ENCODE assay signal across 11 mouse cellular contexts in genomic region chr8:120441637-120442036, GRCm38 (mm10).
DNase-seq lines count a peak whose midpoint lies in the region; ATAC-seq and TF ChIP-seq lines count a peak whose summit lies in the region.
"Had no signal": no experiment of that assay in that cellular context is flagged by ENCODE, and none has a peak within 500 bp of the region (broad histone marks: within the 10 kb centered on the region; RNA-seq: fewer than 3 reads in every experiment).

No protein-coding gene starts in this region.

- H3K27me3 ChIP-seq in kidney, adult 2 months (replicated peaks; ENCODE audit: control insufficient read depth, insufficient read depth, low read length): no peaks in the 10 kb centered on the region
- H3K27me3 ChIP-seq in kidney, embryonic 16.5 days (ENCODE audit: insufficient read depth, low read length): no peaks in the 10 kb centered on the region; the same call in 1 of the 2 replicates
- no peaks in the 10 kb centered on the region for H3K27me3 ChIP-seq in neural tube, embryonic 12.5 days (replicated peaks)
- H3K27me3 ChIP-seq in neural tube, embryonic 15.5 days (replicated peaks): no peaks in the 10 kb centered on the region
- H3K27me3 ChIP-seq in liver, embryonic 14.5 days (ENCODE audit: control insufficient read depth, insufficient read depth, low read length): no peaks in the 10 kb centered on the region
- H3K27me3 ChIP-seq: embryonic facial prominence, embryonic 15.5 days had no signal

- no peak for TF ChIP-seq EP300 in liver, embryonic 14.5 days (IDR thresholded peaks at IDR 0.05; ENCODE audit: low read depth)

- H3K27ac ChIP-seq in kidney, adult 2 months (ENCODE audit: insufficient read depth, low read depth, low read length): no peak overlapping the region
- H3K27ac ChIP-seq in kidney, embryonic 16.5 days (ENCODE audit: low read length): no peak overlapping the region
- H3K27ac ChIP-seq in neural tube, embryonic 12.5 days: no peak overlapping the region; the same call in 1 of the 2 replicates
- no peak overlapping the region; the same call in 1 of the 2 replicates for H3K27ac ChIP-seq in neural tube, embryonic 15.5 days (replicated peaks)
- no peak overlapping the region for H3K27ac ChIP-seq in liver, embryonic 14.5 days
- H3K27ac ChIP-seq: embryonic facial prominence, embryonic 15.5 days had no signal

- TF ChIP-seq CTCF in kidney, adult 2 months (conservative IDR thresholded peaks at IDR 0.05; ENCODE audit: insufficient read depth, insufficient read length, low read depth, low read length): no peak
- TF ChIP-seq CTCF in liver, embryonic 14.5 days (IDR thresholded peaks at IDR 0.05; ENCODE audit: low read depth): no peak

- DNase-seq in kidney, adult 2 months: peak; percentile 87
- no peak for DNase-seq in liver, embryonic 14.5 days (ENCODE audit: low read depth in 3 of 3, low spot score in 3 of 3)
- no peak for DNase-seq in frontal cortex, postnatal 36 days (ENCODE audit: low spot score in 2 of 2)
- DNase-seq: cerebellum, postnatal 25 days; layer of hippocampus, adult 9-11 months; right cerebral cortex, postnatal 25 days had no signal

- no peak overlapping the region for H3K9ac ChIP-seq in kidney, embryonic 16.5 days (replicated peaks; ENCODE audit: low read length)
- no peak overlapping the region for H3K9ac ChIP-seq in neural tube, embryonic 12.5 days
- H3K9ac ChIP-seq in neural tube, embryonic 15.5 days (replicated peaks): no peak overlapping the region
- H3K9ac ChIP-seq in liver, embryonic 14.5 days (replicated peaks): no peak overlapping the region
- H3K9ac ChIP-seq: embryonic facial prominence, embryonic 15.5 days had no signal

- H3K4me1 ChIP-seq in kidney, adult 2 months (ENCODE audit: control insufficient read depth, insufficient read depth, low read length): peaks cover 8% of the 10 kb centered on the region; the same call in 1 of the 2 replicates
- H3K4me1 ChIP-seq in kidney, embryonic 16.5 days (ENCODE audit: insufficient read depth, low read length): peaks cover 65% of the 10 kb centered on the region
- peaks cover 71% of the 10 kb centered on the region for H3K4me1 ChIP-seq in neural tube, embryonic 12.5 days
- H3K4me1 ChIP-seq in neural tube, embryonic 15.5 days: peaks cover 63% of the 10 kb centered on the region
- peaks cover 10 to 12% of the 10 kb centered on the region in 2 experiments for H3K4me1 ChIP-seq in liver, embryonic 14.5 days (replicated peaks; ENCODE audit: control insufficient read depth in 2 of 2, insufficient read depth in 2 of 2, low read length in 1 of 2)

- H3K4me2 ChIP-seq in kidney, embryonic 16.5 days (replicated peaks; ENCODE audit: low read depth, low read length): no peak overlapping the region
- 0 out of 2 replicates have a peak overlapping the region, but pooled peaks have one; percentile 12 for H3K4me2 ChIP-seq in neural tube, embryonic 12.5 days (replicated peaks)
- H3K4me2 ChIP-seq in neural tube, embryonic 15.5 days: no peak overlapping the region
- no peak overlapping the region for H3K4me2 ChIP-seq in liver, embryonic 14.5 days (ENCODE audit: low read depth)
- H3K4me2 ChIP-seq: embryonic facial prominence, embryonic 15.5 days had no signal

- H3K9me3 ChIP-seq in kidney, embryonic 16.5 days (ENCODE audit: low read length): no peaks in the 10 kb centered on the region
- H3K9me3 ChIP-seq in neural tube, embryonic 12.5 days: no peaks in the 10 kb centered on the region
- no peaks in the 10 kb centered on the region for H3K9me3 ChIP-seq in neural tube, embryonic 15.5 days (replicated peaks)
- H3K9me3 ChIP-seq in liver, embryonic 14.5 days (ENCODE audit: control insufficient read depth, low read length): no peaks in the 10 kb centered on the region
- H3K9me3 ChIP-seq: embryonic facial prominence, embryonic 15.5 days had no signal

- H3K4me3 ChIP-seq in kidney, adult 2 months (ENCODE audit: insufficient read depth, low read depth, low read length): no peak overlapping the region
- no peak overlapping the region for H3K4me3 ChIP-seq in kidney, embryonic 16.5 days (ENCODE audit: low read length)
- H3K4me3 ChIP-seq in neural tube, embryonic 12.5 days: no peak overlapping the region
- H3K4me3 ChIP-seq in neural tube, embryonic 15.5 days (replicated peaks): no peak overlapping the region
- H3K4me3 ChIP-seq in liver, embryonic 14.5 days (ENCODE audit: insufficient read depth in 1 of 2, low read depth in 2 of 2, low read length in 2 of 2): no peak overlapping the region
- H3K4me3 ChIP-seq: embryonic facial prominence, embryonic 15.5 days had no signal

- no peak for ATAC-seq in kidney, embryonic 16.5 days (ENCODE audit: low FRiP score, low TSS enrichment)
- ATAC-seq in neural tube, embryonic 12.5 days (ENCODE audit: low FRiP score, low read depth): no peak
- no peak for ATAC-seq in neural tube, embryonic 15.5 days (ENCODE audit: low FRiP score)
- ATAC-seq in liver, embryonic 14.5 days (ENCODE audit: insufficient read depth): 0 out of 2 replicates have a peak, but pooled peaks have one; percentile 11
- ATAC-seq in granulocyte monocyte progenitor cell, adult 5-6 weeks (replicated peaks; ENCODE audit: poor library complexity, severe bottlenecking): no peak

- WGBS in kidney, adult 2 months: 45% methylated on average over 6 of the region's 6 CpGs
- 71% methylated on average over 6 of the region's 6 CpGs for WGBS in kidney, embryonic 16.5 days
- 81% methylated on average over 6 of the region's 6 CpGs for WGBS in neural tube, embryonic 12.5 days
- WGBS in neural tube, embryonic 15.5 days: 77% methylated on average over 6 of the region's 6 CpGs
- WGBS in liver, embryonic 14.5 days (ENCODE audit: insufficient replicate concordance): 60% methylated on average over 6 of the region's 6 CpGs

- H3K36me3 ChIP-seq in kidney, adult 2 months (ENCODE audit: control insufficient read depth, insufficient read depth, low read length): no peaks in the 10 kb centered on the region
- no peaks in the 10 kb centered on the region for H3K36me3 ChIP-seq in kidney, embryonic 16.5 days (ENCODE audit: insufficient read depth, low read length)
- H3K36me3 ChIP-seq in neural tube, embryonic 12.5 days: no peaks in the 10 kb centered on the region
- H3K36me3 ChIP-seq in neural tube, embryonic 15.5 days: no peaks in the 10 kb centered on the region
- H3K36me3 ChIP-seq in liver, embryonic 14.5 days (replicated peaks; ENCODE audit: control insufficient read depth, insufficient read depth, low read depth): no peaks in the 10 kb centered on the region
- H3K36me3 ChIP-seq: embryonic facial prominence, embryonic 15.5 days had no signal

- no peak for TF ChIP-seq POLR2A in kidney, adult 2 months (IDR thresholded peaks at IDR 0.05; ENCODE audit: low read depth, low read length)
